Comparison of ENCODE assay signal across 22 mouse cellular contexts in the genomic region with DNA sequence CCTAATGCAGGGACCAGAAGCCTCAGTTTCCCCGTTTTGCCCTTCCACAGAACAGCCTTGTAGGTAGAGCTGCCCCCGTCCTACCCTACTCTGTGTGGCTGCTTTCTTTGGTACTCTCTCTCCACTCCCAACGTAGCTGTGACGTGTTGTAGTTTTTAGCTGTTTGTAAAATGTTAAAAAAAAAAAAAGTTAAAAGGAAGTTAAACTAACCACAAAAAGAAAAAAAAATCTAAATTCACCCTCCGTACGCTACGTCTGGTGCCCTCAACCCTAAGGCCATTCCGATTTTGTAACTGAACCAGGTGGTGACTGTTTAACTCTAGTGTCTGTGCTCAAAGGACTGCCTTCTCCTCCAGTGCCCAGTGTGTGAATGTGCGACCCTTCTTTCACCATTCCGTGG. TPM values are rescaled to one million over a fixed set of nuclear protein-coding genes. Genes with fewer than 3 reads are reported as not detected.
DNase-seq lines count a peak whose midpoint lies in the region; ATAC-seq lines count a peak whose summit lies in the region.
"Had no signal": no experiment of that assay in that cellular context is flagged by ENCODE, and none has a peak within 500 bp of the region (broad histone marks: within the 10 kb centered on the region; RNA-seq: fewer than 3 reads in every experiment).

No protein-coding gene starts in this region.

- 83% methylated on average over 10 of the region's 10 CpGs for WGBS in heart, embryonic 11.5 days (ENCODE audit: insufficient replicate concordance)
- 90% methylated on average over 10 of the region's 10 CpGs for WGBS in heart, embryonic 10.5 days

- no peaks in the 10 kb centered on the region for H3K27me3 ChIP-seq in heart, embryonic 11.5 days (ENCODE audit: control insufficient read depth, insufficient read depth, low read length)
- H3K27me3 ChIP-seq in heart, embryonic 10.5 days (ENCODE audit: insufficient read depth, poor library complexity, severe bottlenecking): no peaks in the 10 kb centered on the region
- H3K27me3 ChIP-seq: embryonic facial prominence, embryonic 15.5 days; forebrain, embryonic 15.5 days; heart, embryonic 12.5 days had no signal

- no peaks in the 10 kb centered on the region for H3K9me3 ChIP-seq in heart, embryonic 11.5 days (replicated peaks; ENCODE audit: control insufficient read depth, low read length)
- H3K9me3 ChIP-seq in heart, embryonic 10.5 days: no peaks in the 10 kb centered on the region
- H3K9me3 ChIP-seq: embryonic facial prominence, embryonic 15.5 days; forebrain, embryonic 15.5 days; heart, embryonic 12.5 days; hindbrain, embryonic 15.5 days had no signal

- no peak overlapping the region for H3K4me3 ChIP-seq in heart, embryonic 11.5 days (ENCODE audit: low read depth, low read length)
- no peak overlapping the region for H3K4me3 ChIP-seq in heart, embryonic 10.5 days
- H3K4me3 ChIP-seq: embryonic facial prominence, embryonic 15.5 days; erythroblast, embryonic 14.5 days; forebrain, embryonic 10.5 days; forebrain, embryonic 15.5 days; heart, embryonic 12.5 days; hindbrain, embryonic 15.5 days had no signal

- no peak overlapping the region for H3K4me2 ChIP-seq in heart, embryonic 11.5 days
- H3K4me2 ChIP-seq: embryonic facial prominence, embryonic 15.5 days; forebrain, embryonic 15.5 days; heart, embryonic 12.5 days; hindbrain, embryonic 15.5 days had no signal

- DNase-seq in cerebellum, adult 9-10 months: peak; percentile 31
- no peak for DNase-seq in cerebellum, adult 8-10 months
- peak; percentile 48 for DNase-seq in T-cell, adult 2 months (ENCODE audit: low spot score)
- peak; percentile 65 for DNase-seq in naive thymus-derived CD4-positive, alpha-beta T cell, adult 2 months (ENCODE audit: low read depth)
- no peak for DNase-seq in heart, embryonic 10.5 days (ENCODE audit: low spot score)
- DNase-seq in kidney, adult 8-10 months: no peak
- DNase-seq: adrenal gland, postnatal 14 days; cerebellum, adult 11-12 months; embryo, embryonic 11 days; gastrocnemius, postnatal 36 days; heart, adult 18-20 months had no signal

- peaks cover 12% of the 10 kb centered on the region for H3K4me1 ChIP-seq in heart, embryonic 11.5 days (ENCODE audit: control insufficient read depth, insufficient read depth, low read length)
- H3K4me1 ChIP-seq in heart, embryonic 10.5 days: peaks cover 21% of the 10 kb centered on the region

- no peak overlapping the region for H3K27ac ChIP-seq in heart, embryonic 11.5 days (ENCODE audit: low read depth, low read length)
- no peak overlapping the region for H3K27ac ChIP-seq in heart, embryonic 10.5 days
- H3K27ac ChIP-seq: embryonic facial prominence, embryonic 15.5 days; forebrain, embryonic 10.5 days; forebrain, embryonic 15.5 days; hindbrain, embryonic 15.5 days had no signal

- peak; percentile 25 to 28; a peak in 1 of 4 replicates for ATAC-seq in hematopoietic stem cell, adult 5-6 weeks (replicated peaks in 1 of 2; ENCODE audit: insufficient read depth in 1 of 2, low FRiP score in 2 of 2, low TSS enrichment in 1 of 2, low read depth in 1 of 2, poor library complexity in 2 of 2, severe bottlenecking in 2 of 2)
- ATAC-seq in heart, embryonic 11.5 days (replicated peaks; ENCODE audit: insufficient number of reproducible peaks, low FRiP score, low TSS enrichment): no peak
- ATAC-seq: forebrain, embryonic 15.5 days; inflammation-experienced regulatory T-cells, adult 6 months had no signal

- no peak overlapping the region for H3K9ac ChIP-seq in heart, embryonic 11.5 days (ENCODE audit: low read depth, low read length)
- H3K9ac ChIP-seq: embryonic facial prominence, embryonic 15.5 days; forebrain, embryonic 15.5 days; heart, embryonic 12.5 days; hindbrain, embryonic 15.5 days had no signal

- peaks cover 9% of the 10 kb centered on the region; the same call in 1 of the 2 replicates for H3K36me3 ChIP-seq in heart, embryonic 11.5 days (ENCODE audit: control insufficient read depth, insufficient read depth, low read length)
- peaks cover 57% of the 10 kb centered on the region for H3K36me3 ChIP-seq in heart, embryonic 10.5 days

RNA-seq across cellular contexts. Expression of gene Sv2a, which starts 14.0 kb away (rescaled TPM):
- 1.2 and 3.3 TPM in 2 replicates for total RNA-seq in hematopoietic stem cell, adult 5-6 weeks (2017)
- polyA plus RNA-seq in heart, embryonic 11.5 days (2014; fragmentation: Nextera tagmentation; extraction: Ambion mirVana): 12.3 and 18.6 TPM in 2 replicates
- polyA plus RNA-seq in heart, embryonic 10.5 days (2016; fragmentation: Nextera tagmentation; extraction: Ambion mirVana): 17.8 and 22.6 TPM in 2 replicates
- polyA plus RNA-seq: erythroblast, embryonic 14.5 days had no signal

RNA-seq across cellular contexts. Expression of gene Sf3b4, which starts 22.8 kb away (rescaled TPM):
- 15.9 and 24.9 TPM in 2 replicates for total RNA-seq in hematopoietic stem cell, adult 5-6 weeks (2017)
- 119 and 126 TPM in 2 replicates for polyA plus RNA-seq in heart, embryonic 11.5 days (2014; fragmentation: Nextera tagmentation; extraction: Ambion mirVana)
- 143 and 190 TPM in 2 replicates for polyA plus RNA-seq in heart, embryonic 10.5 days (2016; fragmentation: Nextera tagmentation; extraction: Ambion mirVana)

RNA-seq across cellular contexts. Expression of gene Bola1, which starts 24.5 kb away (rescaled TPM):
- 34.6 and 41.7 TPM in 2 replicates for total RNA-seq in hematopoietic stem cell, adult 5-6 weeks (2017)
- polyA plus RNA-seq in heart, embryonic 11.5 days (2014; fragmentation: Nextera tagmentation; extraction: Ambion mirVana): 47.5 and 49.6 TPM in 2 replicates
- polyA plus RNA-seq in heart, embryonic 10.5 days (2016; fragmentation: Nextera tagmentation; extraction: Ambion mirVana): 58.9 and 62.8 TPM in 2 replicates

RNA-seq across cellular contexts. Expression of gene Hist2h2ab, which starts 24.7 kb away (rescaled TPM):
- 114 and 199 TPM in 2 replicates for total RNA-seq in hematopoietic stem cell, adult 5-6 weeks (2017)
- not detected in 2 replicates for polyA plus RNA-seq in heart, embryonic 11.5 days (2014; fragmentation: Nextera tagmentation; extraction: Ambion mirVana)
- polyA plus RNA-seq in heart, embryonic 10.5 days (2016; fragmentation: Nextera tagmentation; extraction: Ambion mirVana): 0.73 TPM in 1 of 2 replicates, not detected in the other
- polyA plus RNA-seq: embryonic facial prominence, embryonic 11.5 days; embryonic facial prominence, embryonic 15.5 days; forebrain, embryonic 10.5 days; heart, embryonic 12.5 days; heart, embryonic 16.5 days had no signal

RNA-seq across cellular contexts. Expression of gene Hist2h2ac, which starts 25.7 kb away (rescaled TPM):
- total RNA-seq in hematopoietic stem cell, adult 5-6 weeks (2017): 1,288 and 1,422 TPM in 2 replicates
- polyA plus RNA-seq in heart, embryonic 11.5 days (2014; fragmentation: Nextera tagmentation; extraction: Ambion mirVana): 3.6 and 5.5 TPM in 2 replicates
- polyA plus RNA-seq in heart, embryonic 10.5 days (2016; fragmentation: Nextera tagmentation; extraction: Ambion mirVana): 3.4 and 8.2 TPM in 2 replicates

Comparison
In these comparisons a context has a peak if more than half of its experiments do, and no peak if none do; other contexts are left out.
1. DNase-seq: peak in cerebellum, adult 9-10 months (single experiment), T-cell, adult 2 months (single experiment) and naive thymus-derived CD4-positive, alpha-beta T cell, adult 2 months (single experiment); none in cerebellum, adult 8-10 months (single experiment), heart, embryonic 10.5 days (single experiment) and kidney, adult 8-10 months (0 of 2).